Mouse (Mus musculus) liver, embryonic 13.5 days (tissue): ENCODE data around the gene Rad50. TPM values are rescaled to one million over a fixed set of nuclear protein-coding genes. Genes with fewer than 3 reads are reported as not detected.

Experiments
- ATAC-seq: fragments of 200-750 bp; cut with Nextera tagmentation; 2 replicates; pipeline ENCODE4 v1.8.0; 2017; ENCODE audit warnings: low read depth, mild to moderate bottlenecking, moderate number of reproducible peaks, moderate library complexity
- DNase-seq: peaks from one replicate; pipeline ENCODE4 v3.0.0; 2022
- H3K27ac ChIP-seq: fragments of 300-500 bp; sonication (generic); 2 replicates; pipeline ENCODE4 v1.5.1; 2015; ENCODE audit warnings: moderate library complexity, mild to moderate bottlenecking, inconsistent platforms
- H3K27me3 ChIP-seq: fragments of 300-500 bp; sonication (generic); 2 replicates; pipeline ENCODE4 v1.6.1; 2015; ENCODE audit warnings: mild to moderate bottlenecking, inconsistent platforms
- H3K36me3 ChIP-seq: fragments of 300-500 bp; sonication (generic); 2 replicates; pipeline ENCODE4 v1.6.1; 2015; ENCODE audit warnings: mild to moderate bottlenecking, inconsistent platforms
- H3K4me1 ChIP-seq: fragments of 300-500 bp; sonication (generic); replicated peaks from 2 replicates; pipeline ENCODE4 v1.6.1; 2015; ENCODE audit warnings: inconsistent platforms
- H3K4me2 ChIP-seq: fragments of 300-500 bp; sonication (generic); 2 replicates; pipeline ENCODE4 v1.6.1; 2015; ENCODE audit warnings: inconsistent platforms, mild to moderate bottlenecking, moderate library complexity
- H3K4me3 ChIP-seq: fragments of 300-500 bp; sonication (generic); replicated peaks from 2 replicates; pipeline ENCODE4 v1.5.1; 2015; ENCODE audit warnings: mild to moderate bottlenecking, inconsistent platforms
- H3K9ac ChIP-seq: fragments of 300-500 bp; sonication (generic); 2 replicates; pipeline ENCODE4 v1.6.1; 2015; ENCODE audit warnings: mild to moderate bottlenecking, inconsistent platforms
- H3K9me3 ChIP-seq: fragments of 300-500 bp; sonication (generic); replicated peaks from 2 replicates; pipeline ENCODE4 v1.6.1; 2016; ENCODE audit warnings: inconsistent platforms
- WGBS: fragments of 180-500 bp; shearing (Covaris S2); methylation state at CpG from one replicate; pipeline ENCODE4 v1.1.7; 2015; ENCODE audit not compliant: insufficient replicate concordance; 5-methylcytosine and 5-hydroxymethylcytosine counted together
- polyA plus RNA-seq: library from polyadenylated mRNA; unstranded; fragments of >200 nt; fragmentation: Nextera tagmentation; extraction: Ambion mirVana; gene quantifications from 2 replicates; pipeline ENCODE4 v1.2.1, GENCODE M21; 2015

Gene Rad50
- polyA plus RNA-seq, 1 experiment from 2014 or later: 19.5 TPM

GRCm38 (mm10) chr11:53735682-53736245, 28.6 kb upstream of the Rad50 start:
- 21% methylated on average over 17 of the region's 17 CpGs for WGBS
- H3K27ac ChIP-seq: no peak overlapping the region
- H3K4me2 ChIP-seq: peak overlapping the region; percentile 59
- peak overlapping the region; percentile 35 for H3K4me3 ChIP-seq
- DNase-seq: peak; percentile 53
- no peaks in the 10 kb centered on the region for H3K27me3 ChIP-seq
- 0 out of 2 replicates have a peak overlapping the region, but pooled peaks have one; percentile 33 for H3K9ac ChIP-seq
- H3K4me1 ChIP-seq: peaks cover 12% of the 10 kb centered on the region; the same call in 1 of the 2 replicates
- H3K36me3 ChIP-seq: no peaks in the 10 kb centered on the region
- no peaks in the 10 kb centered on the region for H3K9me3 ChIP-seq
- peak; percentile 75 for ATAC-seq

GRCm38 (mm10) chr11:53734970-53735681, 28.0 kb upstream of the Rad50 start:
- Histone ChIP-seq H3K4me3 (no peak overlapping the region), H3K9me3 (no peaks in the 10 kb centered on the region), H3K4me1 (peaks cover 12% of the 10 kb centered on the region; the same call in 1 of the 2 replicates), H3K4me2 (peak overlapping the region; percentile 59; the same call in 1 of the 2 replicates), H3K9ac (no peak overlapping the region), H3K36me3 (no peaks in the 10 kb centered on the region), H3K27me3 (no peaks in the 10 kb centered on the region), H3K27ac (no peak overlapping the region)
- WGBS: 55% methylated on average over 18 of the region's 18 CpGs
- DNase-seq (no peak), ATAC-seq (no peak)

GRCm38 (mm10) chr11:53734431-53734830, 27.3 kb upstream of the Rad50 start:
- ATAC-seq (no peak), DNase-seq (no peak)
- no peak overlapping the region for H3K4me3 ChIP-seq
- no peaks in the 10 kb centered on the region for H3K27me3 ChIP-seq
- H3K27ac ChIP-seq: no peak overlapping the region
- H3K4me2 ChIP-seq: no peak overlapping the region
- 73% methylated on average over 2 of the region's 2 CpGs for WGBS
- no peaks in the 10 kb centered on the region for H3K9me3 ChIP-seq
- no peak overlapping the region for H3K9ac ChIP-seq
- H3K36me3 ChIP-seq: no peaks in the 10 kb centered on the region
- H3K4me1 ChIP-seq: peaks cover 12% of the 10 kb centered on the region; the same call in 1 of the 2 replicates

GRCm38 (mm10) chr11:53733824-53734223, 26.7 kb upstream of the Rad50 start:
- Histone ChIP-seq H3K9ac (no peak overlapping the region), H3K27me3 (no peaks in the 10 kb centered on the region), H3K36me3 (no peaks in the 10 kb centered on the region), H3K9me3 (no peaks in the 10 kb centered on the region), H3K4me3 (no peak overlapping the region), H3K27ac (no peak overlapping the region), H3K4me1 (peaks cover 12% of the 10 kb centered on the region; the same call in 1 of the 2 replicates), H3K4me2 (no peak overlapping the region)
- DNase-seq (no peak), ATAC-seq (no peak)
- 67% methylated on average over 7 of the region's 7 CpGs for WGBS

- Histone ChIP-seq H3K9me3 (no peaks in the 10 kb centered on the region), H3K4me1 (peaks cover 12% of the 10 kb centered on the region; the same call in 1 of the 2 replicates), H3K36me3 (no peaks in the 10 kb centered on the region), H3K4me2 (no peak overlapping the region), H3K9ac (no peak overlapping the region), H3K27ac (no peak overlapping the region), H3K4me3 (no peak overlapping the region), H3K27me3 (peaks cover 6% of the 10 kb centered on the region; the same call in 1 of the 2 replicates)
- 57% methylated on average over 8 of the region's 8 CpGs for WGBS
- ATAC-seq: no peak
- no peak for DNase-seq
Observed at GRCm38 (mm10) chr11:53732244-53732643, 25.1 kb upstream of the Rad50 start.

- DNase-seq: no peak
- peaks cover 6% of the 10 kb centered on the region; the same call in 1 of the 2 replicates for H3K27me3 ChIP-seq
- H3K36me3 ChIP-seq: no peaks in the 10 kb centered on the region
- no peaks in the 10 kb centered on the region for H3K9me3 ChIP-seq
- 88% methylated on average over 7 of the region's 7 CpGs for WGBS
- H3K4me1 ChIP-seq: 0 out of 2 replicates have a peak, but pooled peaks cover 9% of the 10 kb centered on the region
- ATAC-seq: no peak
- no peak overlapping the region for H3K4me3 ChIP-seq
- H3K4me2 ChIP-seq: no peak overlapping the region
- H3K9ac ChIP-seq: no peak overlapping the region
- no peak overlapping the region for H3K27ac ChIP-seq
Observed at GRCm38 (mm10) chr11:53731457-53731856, 24.3 kb upstream of the Rad50 start.

GRCm38 (mm10) chr11:53720715-53721114, 13.6 kb upstream of the Rad50 start, which contains the start of gene Il5:
Gene Il5, plus strand, starts transcription at chr11:53720794.
- no peak within 1 kb of the TSS for H3K4me3 ChIP-seq
- no peaks in the 10 kb centered on the region for H3K4me1 ChIP-seq
- DNase-seq (no peak), ATAC-seq (no peak)
- no peaks in the 10 kb centered on the region for H3K36me3 ChIP-seq
- no peak within 1 kb of the TSS for H3K9ac ChIP-seq
- WGBS: 67% methylated on average over 6 of the region's 6 CpGs
- no peak within 1 kb of the TSS for H3K4me2 ChIP-seq
- peaks cover 7% of the 10 kb centered on the region; the same call in 1 of the 2 replicates for H3K27me3 ChIP-seq
- H3K27ac ChIP-seq: no peak within 1 kb of the TSS
- no peaks in the 10 kb centered on the region for H3K9me3 ChIP-seq

- DNase-seq (no peak), ATAC-seq (no peak)
- Histone ChIP-seq H3K9ac (no peak overlapping the region), H3K27me3 (peaks cover 9% of the 10 kb centered on the region; the same call in 1 of the 2 replicates), H3K9me3 (no peaks in the 10 kb centered on the region), H3K4me3 (no peak overlapping the region), H3K4me1 (no peaks in the 10 kb centered on the region), H3K36me3 (no peaks in the 10 kb centered on the region), H3K27ac (no peak overlapping the region), H3K4me2 (no peak overlapping the region)
- WGBS: 69% methylated on average over 1 of the region's 1 CpGs
Observed at GRCm38 (mm10) chr11:53719701-53720100, 12.6 kb upstream of the Rad50 start.

- H3K27ac ChIP-seq: peak overlapping the region; percentile 89; the same call in 1 of the 2 replicates
- H3K9me3 ChIP-seq: no peaks in the 10 kb centered on the region
- H3K4me2 ChIP-seq: peak overlapping the region; percentile 95
- H3K36me3 ChIP-seq: peaks cover 15% of the 10 kb centered on the region
- H3K9ac ChIP-seq: peak overlapping the region; percentile 81; the same call in 1 of the 2 replicates
- no peaks in the 10 kb centered on the region for H3K27me3 ChIP-seq
- DNase-seq (no peak), ATAC-seq (no peak)
- 73% methylated on average over 3 of the region's 3 CpGs for WGBS
- peaks cover 33% of the 10 kb centered on the region for H3K4me1 ChIP-seq
- H3K4me3 ChIP-seq: peak overlapping the region; percentile 87
Observed at GRCm38 (mm10) chr11:53707718-53708009, 545 bp upstream of the Rad50 start.

GRCm38 (mm10) chr11:53706236-53706933, 734 bp downstream of the Rad50 start:
- peak overlapping the region; percentile 95 for H3K4me2 ChIP-seq
- ATAC-seq (peak; percentile 72), DNase-seq (peak; percentile 49)
- peak overlapping the region; percentile 81 for H3K9ac ChIP-seq
- peak overlapping the region; percentile 87 for H3K4me3 ChIP-seq
- WGBS: 4% methylated on average over 29 of the region's 29 CpGs
- H3K27ac ChIP-seq: peak overlapping the region; percentile 89
- H3K9me3 ChIP-seq: no peaks in the 10 kb centered on the region
- peaks cover 33% of the 10 kb centered on the region for H3K4me1 ChIP-seq
- peaks cover 22% of the 10 kb centered on the region for H3K36me3 ChIP-seq
- no peaks in the 10 kb centered on the region for H3K27me3 ChIP-seq

- 80% methylated on average over 4 of the region's 4 CpGs for WGBS
- DNase-seq (no peak), ATAC-seq (no peak)
- Histone ChIP-seq H3K4me2 (no peak overlapping the region), H3K4me1 (peaks cover 12% of the 10 kb centered on the region), H3K9me3 (no peaks in the 10 kb centered on the region), H3K36me3 (peaks cover 82% of the 10 kb centered on the region), H3K27ac (no peak overlapping the region), H3K4me3 (no peak overlapping the region), H3K27me3 (no peaks in the 10 kb centered on the region), H3K9ac (no peak overlapping the region)
Observed at GRCm38 (mm10) chr11:53699351-53699750, 7.8 kb downstream of the Rad50 start.
